Mouse (Mus musculus) layer of hippocampus, postnatal 36 days (tissue): ENCODE results near the gene Pfdn6. TPM values are rescaled to one million over a fixed set of nuclear protein-coding genes. Genes with fewer than 3 reads are reported as not detected.
"Not testable (repeated sequence)": the region's sequence is repeated elsewhere in the genome, so short reads cannot be mapped to it uniquely, and the experiment has no call there.

Source experiments
- DNase-seq, 2 experiments: peaks; one replicate each; pipeline ENCODE4 v3.0.0; 2022
- total RNA-seq, 2 experiments: library from RNA; stranded (reverse); gene quantifications; 2 replicates each; pipeline ENCODE4 v1.2.3; 2021

Pfdn6 gene
- total RNA-seq, 2 experiments from 2014 or later, result 85.6 to 91.8 TPM

DNA sequence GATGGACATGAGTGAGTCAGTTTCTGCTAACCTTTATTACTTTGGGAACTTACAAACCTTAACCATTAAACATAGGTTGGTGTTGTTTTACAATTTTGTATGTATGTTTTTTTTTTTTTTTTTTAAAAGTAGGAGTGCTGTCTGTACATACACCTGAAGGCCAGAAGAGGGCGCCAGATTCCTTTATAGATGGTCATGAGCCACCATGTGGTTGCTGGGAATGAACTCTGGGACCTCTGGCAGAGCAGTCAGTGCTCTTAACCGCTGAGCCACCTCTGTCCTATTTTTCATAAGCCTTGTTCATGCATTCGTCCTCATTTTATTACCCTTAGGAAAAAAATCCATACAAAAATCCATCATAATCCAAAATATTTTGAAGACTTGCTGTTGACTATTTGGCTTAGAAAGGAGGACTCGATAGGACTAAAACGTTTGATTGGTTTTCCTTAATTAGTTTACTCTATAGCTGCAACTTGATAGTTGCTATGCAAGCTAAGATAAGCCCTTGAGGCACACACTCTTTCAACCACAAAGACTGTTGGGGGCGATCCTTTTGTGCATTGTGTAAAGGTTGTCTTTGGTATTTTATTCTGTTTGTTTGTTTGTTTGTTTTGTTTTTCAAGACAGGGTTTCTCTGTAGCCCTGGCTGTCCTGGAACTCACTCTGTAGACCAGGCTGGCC lies 42.9 kb downstream of the Pfdn6 start:
- no peak for DNase-seq

DNA sequence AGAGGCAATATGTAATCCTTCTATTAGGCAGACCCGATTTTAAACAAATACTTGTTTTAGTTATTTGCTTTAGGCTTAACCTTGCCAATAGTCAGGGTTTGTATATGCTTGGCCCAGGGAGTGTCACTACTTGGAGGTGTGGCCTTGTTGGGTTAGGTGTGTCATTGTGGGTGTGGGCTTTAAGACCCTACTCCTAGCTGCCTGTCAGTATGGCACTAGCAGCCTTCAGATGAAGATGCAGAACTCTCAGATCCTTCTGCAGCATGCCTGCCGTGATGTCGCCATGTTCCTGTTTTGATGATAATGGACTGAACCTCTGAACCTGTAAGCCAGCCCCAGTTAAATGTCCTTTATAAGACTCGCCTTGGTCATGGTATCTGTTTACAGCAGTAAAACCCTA lies 47.1 kb downstream of the Pfdn6 start:
- DNase-seq, result not testable (repeated sequence)

GRCm38 (mm10) chr17:33892429-33892828 lies 47.7 kb downstream of the Pfdn6 start:
- DNase-seq, result no peak

DNA sequence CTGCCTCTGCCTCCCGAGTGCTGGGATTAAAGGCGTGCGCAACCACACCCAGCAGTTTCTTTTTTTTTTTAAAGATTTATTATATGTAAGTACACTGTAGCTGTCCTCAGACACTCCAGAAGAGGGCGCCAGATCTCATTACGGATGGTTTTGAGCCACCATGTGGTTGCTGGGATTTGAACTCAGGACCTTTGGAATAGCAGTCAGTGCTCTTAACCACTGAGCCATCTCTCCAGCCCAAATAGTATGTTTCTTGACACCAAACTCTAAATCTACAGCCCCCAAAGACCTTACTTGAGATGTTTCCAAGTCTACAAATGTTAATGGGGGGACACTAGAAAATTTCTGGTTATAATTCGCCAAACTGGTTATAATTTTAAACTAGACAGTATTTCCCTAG lies 48.3 kb downstream of the Pfdn6 start:
- DNase-seq, result not testable (repeated sequence)

GRCm38 (mm10) chr17:33891357-33891756 lies 48.8 kb downstream of the Pfdn6 start:
- DNase-seq, result no peak

GRCm38 (mm10) chr17:33890533-33891059 lies 49.5 kb downstream of the Pfdn6 start, which contains the start of gene Kifc1:
Gene Kifc1, minus strand, starts transcription at chr17:33890661.
- DNase-seq, result peak; percentile 99

- DNase-seq, result not testable (repeated sequence)
These were observed 50.1 kb downstream of the Pfdn6 start for GRCm38 (mm10) chr17:33889941-33890532.

Other genes starting within 250 kb of the Pfdn6 start
- gene March2, start 221.7 kb downstream of the Pfdn6 start, total RNA-seq, result 10 to 100 TPM; 83.7 to 88.1 TPM
- gene Rab11b, start 179.8 kb downstream of the Pfdn6 start, total RNA-seq, result 100 to 1,000 TPM; 280 to 301 TPM
- 1 to 10 TPM; 3.3 to 5.9 TPM for gene Angptl4, start 158.5 kb downstream of the Pfdn6 start, total RNA-seq
- gene Kank3, start 129.8 kb downstream of the Pfdn6 start, total RNA-seq, result 10 to 100 TPM; 35.0 to 36.2 TPM
- 100 to 1,000 TPM; 742 to 754 TPM for gene Rps28, start 115.8 kb downstream of the Pfdn6 start, total RNA-seq
- gene Ndufa7, start 115.8 kb downstream of the Pfdn6 start, total RNA-seq, result 100 to 1,000 TPM; 207 to 228 TPM
- gene Cd320, start 97.3 kb downstream of the Pfdn6 start, total RNA-seq, result 10 to 100 TPM; 22.2 to 24.9 TPM
- not detected for gene Gm7029, start 66.5 kb downstream of the Pfdn6 start, total RNA-seq
- 1 to 10 TPM; 1.9 to 2.5 TPM for gene Kifc1, start 49.7 kb downstream of the Pfdn6 start, total RNA-seq
- gene Platr17, start 35.2 kb downstream of the Pfdn6 start, total RNA-seq, result not detected
- 10 to 100 TPM; 25.4 to 33.0 TPM for gene Daxx, start 30.9 kb downstream of the Pfdn6 start, total RNA-seq
- gene Tapbp, start 24.4 kb downstream of the Pfdn6 start, total RNA-seq, result 10 to 100 TPM; 32.5 to 38.9 TPM
- 10 to 100 TPM; 26.9 to 30.8 TPM for gene Zbtb22, start 24.4 kb downstream of the Pfdn6 start, total RNA-seq
- gene Rgl2, start 10.8 kb downstream of the Pfdn6 start, total RNA-seq, result 10 to 100 TPM; 66.4 to 79.8 TPM
- gene Wdr46, start 317 bp upstream of the Pfdn6 start, total RNA-seq, result 10 to 100 TPM; 15.9 to 17.9 TPM
- 1 to 10 TPM; 4.5 to 6.2 TPM for gene B3galt4, start 11.1 kb upstream of the Pfdn6 start, total RNA-seq
- gene Vps52, start 15.5 kb upstream of the Pfdn6 start, total RNA-seq, result 10 to 100 TPM; 80.0 to 84.8 TPM
- gene Rps18, start 15.7 kb upstream of the Pfdn6 start, total RNA-seq, result 100 to 1,000 TPM; 327 to 330 TPM
- gene H2-K1, start 60.0 kb upstream of the Pfdn6 start, total RNA-seq, result 10 to 100 TPM; 16.3 to 16.9 TPM
- 10 to 100 TPM; 39.6 to 42.9 TPM for gene Ring1, start 84.3 kb upstream of the Pfdn6 start, total RNA-seq
- gene H2-Ke6, start 87.7 kb upstream of the Pfdn6 start, total RNA-seq, result 10 to 100 TPM; 60.2 to 61.7 TPM
- gene Slc39a7, start 91.3 kb upstream of the Pfdn6 start, total RNA-seq, result 10 to 100 TPM; 88.5 to 92.6 TPM
- gene Rxrb, start 91.5 kb upstream of the Pfdn6 start, total RNA-seq, result 10 to 100 TPM; 77.8 to 79.2 TPM
- 10 to 100 TPM; 20.3 to 21.8 TPM for gene Col11a2, start 99.1 kb upstream of the Pfdn6 start, total RNA-seq
- under 1 TPM; 0.35 to 0.42 TPM for gene H2-Oa, start 152.0 kb upstream of the Pfdn6 start, total RNA-seq
- gene H2-DMa, start 179.2 kb upstream of the Pfdn6 start, total RNA-seq, result 10 to 100 TPM; 26.7 to 31.7 TPM
- gene Brd2, start 182.3 kb upstream of the Pfdn6 start, total RNA-seq, result 100 to 1,000 TPM; 182 to 193 TPM
- under 1 TPM; 0.67 to 0.96 TPM for gene H2-DMb2, start 203.0 kb upstream of the Pfdn6 start, total RNA-seq
- gene H2-DMb1, start 212.7 kb upstream of the Pfdn6 start, total RNA-seq, result 1 to 10 TPM in 1 of 2 experiments, under 1 TPM in 1; 0.95 to 1.7 TPM
- 1 to 10 TPM; 3.4 to 3.5 TPM for gene Tap1, start 247.2 kb upstream of the Pfdn6 start, total RNA-seq
- gene Psmb9, start 247.4 kb upstream of the Pfdn6 start, total RNA-seq, result 1 to 10 TPM; 1.2 to 1.7 TPM